Mouse (Mus musculus): ENCODE measurements around the gene Vmn1r60.
"Not testable (repeated sequence)": the region's sequence is repeated elsewhere in the genome, so short reads cannot be mapped to it uniquely, and the experiment has no call there.

- not testable (repeated sequence) for TF ChIP-seq CTCF (IDR thresholded peaks at IDR 0.05; ENCODE audit: borderline replicate concordance, extremely low read depth, insufficient read depth, insufficient read length); POLR2A (IDR thresholded peaks at IDR 0.05; ENCODE audit: borderline replicate concordance, extremely low read depth, insufficient read depth, insufficient read length, poor library complexity, severe bottlenecking)
Observed at GRCm38 (mm10) chr7:5540770-5541436, 6.2 kb downstream of the Vmn1r60 start.
